Mouse (Mus musculus) midbrain, embryonic 16.5 days (tissue): ENCODE data around the gene Sertad4. TPM values are rescaled to one million over a fixed set of nuclear protein-coding genes. Genes with fewer than 3 reads are reported as not detected.

Source experiments
- ATAC-seq: fragments of 200-750 bp; cut with Nextera tagmentation; 2 replicates; pipeline ENCODE4 v1.8.0; 2017; ENCODE audit warnings: moderate TSS enrichment
- H3K27ac ChIP-seq: fragments of 300-500 bp; sonication (generic); 2 replicates; pipeline ENCODE4 v1.5.1; 2014; ENCODE audit warnings: mild to moderate bottlenecking, low read length, mixed read lengths
- H3K27me3 ChIP-seq: fragments of 300-500 bp; sonication (generic); 2 replicates; pipeline ENCODE4 v1.6.1; 2014; ENCODE audit warnings: low read depth, low read length, mixed read lengths; ENCODE audit not compliant: control insufficient read depth, insufficient read depth
- H3K36me3 ChIP-seq: fragments of 300-500 bp; sonication (generic); 2 replicates; pipeline ENCODE4 v1.6.1; 2014; ENCODE audit warnings: mild to moderate bottlenecking, low read length, moderate library complexity, mixed read lengths; ENCODE audit not compliant: control insufficient read depth, insufficient read depth
- H3K4me1 ChIP-seq: fragments of 300-500 bp; sonication (generic); 2 replicates; pipeline ENCODE4 v1.6.1; 2014; ENCODE audit warnings: mild to moderate bottlenecking, low read length, mixed read lengths; ENCODE audit not compliant: control insufficient read depth, insufficient read depth
- H3K4me2 ChIP-seq: fragments of 300-500 bp; sonication (generic); 2 replicates; pipeline ENCODE4 v1.6.1; 2014; ENCODE audit warnings: mild to moderate bottlenecking, low read length, mixed read lengths
- H3K4me3 ChIP-seq: fragments of 300-500 bp; sonication (generic); 2 replicates; pipeline ENCODE4 v1.5.1; 2014; ENCODE audit warnings: low read depth, mild to moderate bottlenecking, low read length, moderate library complexity, mixed read lengths
- H3K9ac ChIP-seq: fragments of 300-500 bp; sonication (generic); 2 replicates; pipeline ENCODE4 v1.6.1; 2014; ENCODE audit warnings: low read depth, low read length, mixed read lengths
- H3K9me3 ChIP-seq: fragments of 300-500 bp; sonication (generic); replicated peaks from 2 replicates; pipeline ENCODE4 v1.6.1; 2014; ENCODE audit warnings: mild to moderate bottlenecking, low read length, mixed read lengths; ENCODE audit not compliant: control insufficient read depth, poor library complexity, severe bottlenecking
- WGBS: fragments of 180-500 bp; shearing (Covaris S2); extraction: QIAGEN DNeasy Blood & Tissue Kit; methylation state at CpG from one replicate; pipeline ENCODE4 v1.1.7; 2014; 5-methylcytosine and 5-hydroxymethylcytosine counted together
- polyA plus RNA-seq: library from polyadenylated mRNA; unstranded; fragments of >200 nt; fragmentation: Nextera tagmentation; extraction: Ambion mirVana; gene quantifications from 2 replicates; pipeline ENCODE4 v1.2.1, GENCODE M21; 2015

Sertad4 gene
- polyA plus RNA-seq, 1 experiment from 2014 or later, result 26.3 TPM

- no peak overlapping the region for H3K4me3 ChIP-seq
- H3K36me3 ChIP-seq, result no peaks in the 10 kb centered on the region
- no peak for ATAC-seq
- H3K4me2 ChIP-seq, result no peak overlapping the region
- H3K27ac ChIP-seq, result no peak overlapping the region
- no peak overlapping the region for H3K9ac ChIP-seq
- 86% methylated on average over 7 of the region's 7 CpGs for WGBS
- H3K9me3 ChIP-seq, result no peaks in the 10 kb centered on the region
- no peaks in the 10 kb centered on the region for H3K4me1 ChIP-seq
- H3K27me3 ChIP-seq, result no peaks in the 10 kb centered on the region
Observed at GRCm38 (mm10) chr1:192879086-192879580, 23.6 kb upstream of the Sertad4 start.

- Histone ChIP-seq H3K4me3 (no peak overlapping the region), H3K4me2 (no peak overlapping the region), H3K9ac (no peak overlapping the region), H3K27ac (no peak overlapping the region), H3K9me3 (no peaks in the 10 kb centered on the region), H3K36me3 (no peaks in the 10 kb centered on the region), H3K27me3 (no peaks in the 10 kb centered on the region), H3K4me1 (0 out of 2 replicates have a peak, but pooled peaks cover 2% of the 10 kb centered on the region)
- WGBS, result 58% methylated on average over 5 of the region's 5 CpGs
- ATAC-seq, result no peak
Observed at GRCm38 (mm10) chr1:192872841-192873240, 17.3 kb upstream of the Sertad4 start.

GRCm38 (mm10) chr1:192869761-192870160, 14.2 kb upstream of the Sertad4 start:
- no peak overlapping the region for H3K4me2 ChIP-seq
- no peaks in the 10 kb centered on the region for H3K27me3 ChIP-seq
- 0 out of 2 replicates have a peak, but pooled peaks cover 2% of the 10 kb centered on the region for H3K4me1 ChIP-seq
- no peak overlapping the region for H3K4me3 ChIP-seq
- H3K36me3 ChIP-seq, result no peaks in the 10 kb centered on the region
- no peak overlapping the region for H3K27ac ChIP-seq
- 83% methylated on average over 1 of the region's 1 CpGs for WGBS
- no peak overlapping the region for H3K9ac ChIP-seq
- H3K9me3 ChIP-seq, result no peaks in the 10 kb centered on the region
- ATAC-seq, result no peak

GRCm38 (mm10) chr1:192864440-192864839, 8.9 kb upstream of the Sertad4 start:
- H3K27ac ChIP-seq, result no peak overlapping the region
- no peak for ATAC-seq
- WGBS, result 75% methylated on average over 3 of the region's 3 CpGs
- no peaks in the 10 kb centered on the region for H3K9me3 ChIP-seq
- H3K4me1 ChIP-seq, result peaks cover 7% of the 10 kb centered on the region
- H3K4me2 ChIP-seq, result no peak overlapping the region
- no peaks in the 10 kb centered on the region for H3K27me3 ChIP-seq
- no peak overlapping the region for H3K4me3 ChIP-seq
- no peaks in the 10 kb centered on the region for H3K36me3 ChIP-seq
- no peak overlapping the region for H3K9ac ChIP-seq

- Histone ChIP-seq H3K4me1 (peaks cover 8% of the 10 kb centered on the region), H3K4me2 (no peak overlapping the region), H3K36me3 (no peaks in the 10 kb centered on the region), H3K27ac (0 out of 2 replicates have a peak overlapping the region, but pooled peaks have one; percentile 11), H3K9me3 (no peaks in the 10 kb centered on the region), H3K9ac (no peak overlapping the region), H3K4me3 (no peak overlapping the region), H3K27me3 (no peaks in the 10 kb centered on the region)
- WGBS, result 77% methylated on average over 5 of the region's 5 CpGs
- ATAC-seq, result no peak
Observed at GRCm38 (mm10) chr1:192861305-192861960, 5.9 kb upstream of the Sertad4 start.

GRCm38 (mm10) chr1:192860273-192860672, 4.7 kb upstream of the Sertad4 start:
- WGBS, result 48% methylated on average over 6 of the region's 6 CpGs
- no peak overlapping the region for H3K4me2 ChIP-seq
- H3K27me3 ChIP-seq, result no peaks in the 10 kb centered on the region
- H3K36me3 ChIP-seq, result no peaks in the 10 kb centered on the region
- ATAC-seq, result no peak
- no peak overlapping the region for H3K27ac ChIP-seq
- H3K4me3 ChIP-seq, result no peak overlapping the region
- H3K4me1 ChIP-seq, result peaks cover 15% of the 10 kb centered on the region
- no peak overlapping the region for H3K9ac ChIP-seq
- no peaks in the 10 kb centered on the region for H3K9me3 ChIP-seq

- ATAC-seq, result no peak
- no peak overlapping the region for H3K4me2 ChIP-seq
- H3K4me3 ChIP-seq, result no peak overlapping the region
- no peaks in the 10 kb centered on the region for H3K36me3 ChIP-seq
- H3K9me3 ChIP-seq, result no peaks in the 10 kb centered on the region
- peaks cover 27% of the 10 kb centered on the region for H3K4me1 ChIP-seq
- 90% methylated on average over 5 of the region's 5 CpGs for WGBS
- no peak overlapping the region for H3K27ac ChIP-seq
- H3K27me3 ChIP-seq, result no peaks in the 10 kb centered on the region
- no peak overlapping the region for H3K9ac ChIP-seq
Observed at GRCm38 (mm10) chr1:192857582-192857981, 2.0 kb upstream of the Sertad4 start.

- H3K9ac ChIP-seq, result no peak overlapping the region
- H3K4me1 ChIP-seq, result peaks cover 30% of the 10 kb centered on the region
- 64% methylated on average over 6 of the region's 6 CpGs for WGBS
- no peak overlapping the region for H3K4me3 ChIP-seq
- H3K27ac ChIP-seq, result no peak overlapping the region
- no peaks in the 10 kb centered on the region for H3K36me3 ChIP-seq
- H3K9me3 ChIP-seq, result no peaks in the 10 kb centered on the region
- H3K4me2 ChIP-seq, result no peak overlapping the region
- no peak for ATAC-seq
- no peaks in the 10 kb centered on the region for H3K27me3 ChIP-seq
Observed at GRCm38 (mm10) chr1:192856931-192857330, 1.4 kb upstream of the Sertad4 start.

- H3K36me3 ChIP-seq, result no peaks in the 10 kb centered on the region
- no peaks in the 10 kb centered on the region for H3K27me3 ChIP-seq
- no peaks in the 10 kb centered on the region for H3K9me3 ChIP-seq
- peak overlapping the region; percentile 24; the same call in 1 of the 2 replicates for H3K27ac ChIP-seq
- no peak for ATAC-seq
- no peak overlapping the region; the same call in 1 of the 2 replicates for H3K4me3 ChIP-seq
- 12% methylated on average over 10 of the region's 10 CpGs for WGBS
- peaks cover 35% of the 10 kb centered on the region for H3K4me1 ChIP-seq
- H3K9ac ChIP-seq, result no peak overlapping the region
- peak overlapping the region; percentile 95 for H3K4me2 ChIP-seq
Observed at GRCm38 (mm10) chr1:192856411-192856810, 855 bp upstream of the Sertad4 start.
